Mouse (Mus musculus): ENCODE measurements at regions not wholly inside any gene's neighbourhood (a gene's known extent, or its start where the extent isn't known, plus 50 kb on each side); places are given as distances from the start of the nearest gene placed in this dataset.

GRCm38 (mm10) chr5:75828332-75828731 lies 149.9 kb downstream of the Kdr start:
- 60% methylated on average over 5 of the region's 5 CpGs for WGBS (ENCODE audit: insufficient replicate concordance)

GRCm38 (mm10) chr5:75826283-75827098 lies 151.8 kb downstream of the Kdr start:
- ATAC-seq (ENCODE audit: insufficient read depth), result peak; percentile 64
- 7% methylated on average over 10 of the region's 10 CpGs for WGBS (ENCODE audit: insufficient replicate concordance)
- Histone ChIP-seq H3K4me3 (replicated peaks) (no peak overlapping the region), H3K27me3 (no peaks in the 10 kb centered on the region), H3K36me3 (replicated peaks) (no peaks in the 10 kb centered on the region), H3K4me1 (replicated peaks) (peaks cover 19% of the 10 kb centered on the region), H3K9ac (no peak overlapping the region), H3K27ac (replicated peaks) (0 out of 2 replicates have a peak overlapping the region, but pooled peaks have one; percentile 1), H3K4me2 (peak overlapping the region; percentile 43), H3K9me3 (replicated peaks) (no peaks in the 10 kb centered on the region)

More at GRCm38 (mm10) chr5:75828332-75828731, 149.9 kb downstream of the Kdr start:
- Histone ChIP-seq H3K36me3 (replicated peaks) (no peaks in the 10 kb centered on the region), H3K4me2 (no peak overlapping the region), H3K4me1 (replicated peaks) (peaks cover 19% of the 10 kb centered on the region), H3K27me3 (no peaks in the 10 kb centered on the region), H3K4me3 (replicated peaks) (no peak overlapping the region), H3K9me3 (replicated peaks) (no peaks in the 10 kb centered on the region), H3K9ac (no peak overlapping the region), H3K27ac (replicated peaks) (no peak overlapping the region)
- ATAC-seq (ENCODE audit: insufficient read depth), result no peak

- Histone ChIP-seq H3K4me3 (replicated peaks) (no peak overlapping the region), H3K27ac (replicated peaks) (no peak overlapping the region), H3K4me2 (no peak overlapping the region), H3K4me1 (replicated peaks) (peaks cover 19% of the 10 kb centered on the region), H3K9ac (no peak overlapping the region), H3K9me3 (replicated peaks) (no peaks in the 10 kb centered on the region), H3K36me3 (replicated peaks) (no peaks in the 10 kb centered on the region), H3K27me3 (no peaks in the 10 kb centered on the region)
- no peak for ATAC-seq (ENCODE audit: insufficient read depth)
- WGBS (ENCODE audit: insufficient replicate concordance), result 28% methylated on average over 5 of the region's 5 CpGs
Measured at GRCm38 (mm10) chr5:75825576-75825975, 152.7 kb downstream of the Kdr start.

DNA sequence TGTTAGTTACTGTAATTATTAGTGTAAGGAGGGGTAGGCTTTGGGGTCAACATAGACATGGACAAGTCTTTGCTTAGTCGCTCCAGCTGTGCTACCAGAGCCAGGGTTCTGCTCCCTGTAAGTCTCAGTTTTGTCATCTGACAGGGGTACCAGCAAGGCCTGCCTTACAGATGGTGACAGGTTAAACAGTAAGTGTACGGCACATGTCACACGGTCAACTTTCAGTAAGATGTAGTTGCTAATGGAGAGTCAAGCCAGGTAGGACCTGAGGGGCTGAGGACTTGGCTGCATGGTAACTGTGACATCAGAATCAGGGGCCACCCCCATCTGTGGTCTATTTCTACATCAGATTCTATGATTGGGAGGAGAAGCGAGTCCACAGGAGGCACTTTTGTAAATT lies 153.6 kb downstream of the Kdr start:
- Histone ChIP-seq H3K4me3 (replicated peaks) (no peak overlapping the region), H3K4me2 (no peak overlapping the region), H3K27me3 (no peaks in the 10 kb centered on the region), H3K9ac (no peak overlapping the region), H3K9me3 (replicated peaks) (no peaks in the 10 kb centered on the region), H3K4me1 (replicated peaks) (peaks cover 14% of the 10 kb centered on the region), H3K36me3 (replicated peaks) (no peaks in the 10 kb centered on the region), H3K27ac (replicated peaks) (no peak overlapping the region)
- no peak for ATAC-seq (ENCODE audit: insufficient read depth)
- WGBS (ENCODE audit: insufficient replicate concordance), result 76% methylated on average over 4 of the region's 4 CpGs

DNA sequence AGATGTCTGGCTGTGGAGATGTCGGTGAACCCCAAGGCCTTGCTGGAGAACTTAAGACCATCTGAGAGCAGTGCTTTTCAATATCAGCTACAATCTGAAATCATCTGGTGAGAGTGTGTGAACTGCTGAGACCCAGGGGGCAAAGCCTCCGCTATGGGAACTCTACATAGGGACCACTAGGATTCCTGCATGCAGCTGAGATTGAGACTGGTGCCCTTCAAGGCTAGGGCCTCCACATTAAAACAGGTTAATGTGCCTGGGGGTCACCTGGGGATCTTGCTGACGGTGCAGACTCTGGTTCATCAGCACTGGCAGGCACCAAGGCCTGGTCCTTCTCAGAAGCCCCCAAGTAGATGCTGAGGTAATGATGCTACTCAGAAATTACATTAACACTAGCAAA lies 154.6 kb downstream of the Kdr start:
- Histone ChIP-seq H3K4me1 (replicated peaks) (peaks cover 14% of the 10 kb centered on the region), H3K4me2 (no peak overlapping the region), H3K9ac (no peak overlapping the region), H3K27ac (replicated peaks) (no peak overlapping the region), H3K36me3 (replicated peaks) (no peaks in the 10 kb centered on the region), H3K9me3 (replicated peaks) (no peaks in the 10 kb centered on the region), H3K27me3 (no peaks in the 10 kb centered on the region), H3K4me3 (replicated peaks) (no peak overlapping the region)
- 81% methylated on average over 3 of the region's 3 CpGs for WGBS (ENCODE audit: insufficient replicate concordance)
- ATAC-seq (ENCODE audit: insufficient read depth), result no peak

- Histone ChIP-seq H3K4me2 (no peak overlapping the region), H3K9ac (no peak overlapping the region), H3K27ac (replicated peaks) (no peak overlapping the region), H3K36me3 (replicated peaks) (no peaks in the 10 kb centered on the region), H3K27me3 (no peaks in the 10 kb centered on the region), H3K9me3 (replicated peaks) (no peaks in the 10 kb centered on the region), H3K4me1 (replicated peaks) (no peaks in the 10 kb centered on the region), H3K4me3 (replicated peaks) (no peak overlapping the region)
- WGBS (ENCODE audit: insufficient replicate concordance), result 83% methylated on average over 13 of the region's 13 CpGs
- ATAC-seq (ENCODE audit: insufficient read depth), result no peak
Measured at GRCm38 (mm10) chr5:75817396-75817795, 160.9 kb downstream of the Kdr start.

GRCm38 (mm10) chr5:75814393-75814984 lies 163.8 kb downstream of the Kdr start:
- H3K36me3 ChIP-seq (replicated peaks), result no peaks in the 10 kb centered on the region
- no peak overlapping the region for H3K9ac ChIP-seq
- no peak overlapping the region for H3K27ac ChIP-seq (replicated peaks)
- no peaks in the 10 kb centered on the region for H3K4me1 ChIP-seq (replicated peaks)
- 63% methylated on average over 12 of the region's 12 CpGs for WGBS (ENCODE audit: insufficient replicate concordance)
- no peaks in the 10 kb centered on the region for H3K9me3 ChIP-seq (replicated peaks)
- no peak for ATAC-seq (ENCODE audit: insufficient read depth)
- H3K27me3 ChIP-seq, result no peaks in the 10 kb centered on the region
- H3K4me3 ChIP-seq (replicated peaks), result no peak overlapping the region
- H3K4me2 ChIP-seq, result no peak overlapping the region

GRCm38 (mm10) chr5:75812686-75813085 lies 165.6 kb downstream of the Kdr start:
- no peak overlapping the region for H3K4me3 ChIP-seq (replicated peaks)
- 22% methylated on average over 4 of the region's 4 CpGs for WGBS (ENCODE audit: insufficient replicate concordance)
- no peaks in the 10 kb centered on the region for H3K27me3 ChIP-seq
- H3K36me3 ChIP-seq (replicated peaks), result no peaks in the 10 kb centered on the region
- no peaks in the 10 kb centered on the region for H3K9me3 ChIP-seq (replicated peaks)
- peaks cover 7% of the 10 kb centered on the region; the same call in 1 of the 2 replicates for H3K4me1 ChIP-seq (replicated peaks)
- H3K4me2 ChIP-seq, result no peak overlapping the region
- no peak overlapping the region for H3K27ac ChIP-seq (replicated peaks)
- no peak for ATAC-seq (ENCODE audit: insufficient read depth)
- H3K9ac ChIP-seq, result no peak overlapping the region

- Histone ChIP-seq H3K36me3 (replicated peaks) (no peaks in the 10 kb centered on the region), H3K9ac (no peak overlapping the region), H3K4me2 (no peak overlapping the region), H3K4me1 (replicated peaks) (peaks cover 7% of the 10 kb centered on the region; the same call in 1 of the 2 replicates), H3K4me3 (replicated peaks) (no peak overlapping the region), H3K9me3 (replicated peaks) (no peaks in the 10 kb centered on the region), H3K27me3 (no peaks in the 10 kb centered on the region), H3K27ac (replicated peaks) (no peak overlapping the region)
- no peak for ATAC-seq (ENCODE audit: insufficient read depth)
- WGBS (ENCODE audit: insufficient replicate concordance), result 51% methylated on average over 18 of the region's 18 CpGs
Measured at GRCm38 (mm10) chr5:75808551-75809332, 169.5 kb downstream of the Kdr start.

DNA sequence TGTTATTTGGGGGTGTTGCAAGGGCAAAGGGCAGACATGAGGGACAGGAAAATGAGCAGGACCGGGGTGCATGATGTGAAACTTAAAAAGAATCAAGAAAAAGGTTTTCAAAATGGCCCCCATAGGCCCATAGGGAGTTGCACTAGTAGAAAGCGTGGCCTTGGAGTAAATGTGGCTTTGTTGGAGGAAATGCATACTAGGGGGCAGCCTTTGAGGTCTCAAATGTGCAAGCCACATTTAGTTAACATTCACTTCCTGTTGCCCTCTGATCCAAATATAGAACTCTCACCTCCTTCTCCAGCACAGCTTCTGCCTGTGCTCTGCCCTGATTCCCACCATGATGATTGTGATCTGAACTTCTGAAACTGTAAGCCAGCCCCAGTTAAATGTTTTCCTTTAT lies 173.2 kb downstream of the Kdr start:
- WGBS (ENCODE audit: insufficient replicate concordance), result 59% methylated on average over 2 of the region's 2 CpGs
- Histone ChIP-seq H3K27ac (replicated peaks) (no peak overlapping the region), H3K36me3 (replicated peaks) (no peaks in the 10 kb centered on the region)

DNA sequence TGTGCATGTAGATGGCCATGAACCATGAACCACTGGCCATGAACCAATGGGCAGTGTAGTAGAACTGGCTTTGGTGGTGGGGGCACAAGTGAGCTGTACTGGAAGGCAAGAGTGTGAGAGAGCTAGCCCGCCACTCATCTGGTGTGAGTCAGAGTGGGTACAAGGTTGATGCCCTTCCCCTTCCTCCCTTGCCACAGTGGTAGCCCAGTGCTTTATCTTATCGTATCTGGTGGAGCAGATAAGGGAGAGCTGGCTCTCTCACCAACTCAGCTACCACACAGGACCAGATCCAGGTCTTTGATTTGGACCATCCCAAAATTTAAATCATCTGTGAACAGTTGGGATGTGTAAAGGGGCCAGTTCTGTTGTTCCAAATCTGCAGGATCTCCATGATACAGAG lies 173.9 kb downstream of the Kdr start:
- Histone ChIP-seq H3K9me3 (replicated peaks) (no peaks in the 10 kb centered on the region), H3K4me1 (replicated peaks) (peaks cover 7% of the 10 kb centered on the region; the same call in 1 of the 2 replicates), H3K27me3 (no peaks in the 10 kb centered on the region), H3K9ac (no peak overlapping the region), H3K4me2 (no peak overlapping the region), H3K27ac (replicated peaks) (no peak overlapping the region), H3K4me3 (replicated peaks) (no peak overlapping the region), H3K36me3 (replicated peaks) (no peaks in the 10 kb centered on the region)
- ATAC-seq (ENCODE audit: insufficient read depth), result no peak
- 51% methylated on average over 2 of the region's 2 CpGs for WGBS (ENCODE audit: insufficient replicate concordance)

More for the DNA sequence above, 173.2 kb downstream of the Kdr start:
- no peak for ATAC-seq (ENCODE audit: insufficient read depth)
- no peak overlapping the region for H3K4me3 ChIP-seq (replicated peaks)
- no peaks in the 10 kb centered on the region for H3K27me3 ChIP-seq
- peaks cover 7% of the 10 kb centered on the region; the same call in 1 of the 2 replicates for H3K4me1 ChIP-seq (replicated peaks)
- H3K9me3 ChIP-seq (replicated peaks), result no peaks in the 10 kb centered on the region
- no peak overlapping the region for H3K4me2 ChIP-seq
- H3K9ac ChIP-seq, result no peak overlapping the region
